Mouse (Mus musculus) left cerebral cortex, postnatal 14 days (tissue): Measurements from ENCODE around the gene Hexa. TPM values are rescaled to one million over a fixed set of nuclear protein-coding genes. Genes with fewer than 3 reads are reported as not detected.

Experiments used
- total RNA-seq, 2 experiments: library from RNA; stranded (reverse); gene quantifications; 2 replicates each; pipeline ENCODE4 v1.2.3; 2021

Gene Hexa
- total RNA-seq, 2 experiments from 2014 or later = 40.1 to 43.3 TPM

Other genes with a start within 250 kb of the Hexa start
- gene Adpgk, start 248.0 kb upstream of the Hexa start, total RNA-seq = 10 to 100 TPM; 16.0 to 16.1 TPM
- 10 to 100 TPM; 38.0 to 44.1 TPM for gene Bbs4, start 186.0 kb upstream of the Hexa start, total RNA-seq
- 100 to 1,000 TPM; 105 to 110 TPM for gene Arih1, start 52.9 kb upstream of the Hexa start, total RNA-seq
- 1 to 10 TPM; 2.0 to 3.5 TPM for gene Tmem202, start 307 bp downstream of the Hexa start, total RNA-seq
- 10 to 100 TPM; 27.1 to 28.5 TPM for gene Celf6, start 38.4 kb downstream of the Hexa start, total RNA-seq
- 100 to 1,000 TPM; 184 to 209 TPM for gene Parp6, start 77.7 kb downstream of the Hexa start, total RNA-seq
- 100 to 1,000 TPM; 876 TPM for gene Pkm, start 116.8 kb downstream of the Hexa start, total RNA-seq
- 10 to 100 TPM in 1 of 2 experiments, 1 to 10 TPM in 1; 9.6 to 11.0 TPM for gene Gramd2, start 140.6 kb downstream of the Hexa start, total RNA-seq
- gene Senp8, start 211.2 kb downstream of the Hexa start, total RNA-seq = 1 to 10 TPM; 4.8 to 7.5 TPM
- 10 to 100 TPM; 70.3 to 72.8 TPM for gene Myo9a, start 211.4 kb downstream of the Hexa start, total RNA-seq